Mouse (Mus musculus) left cerebral cortex, adult 9 months (tissue): ENCODE measurements around the gene Flt1.
A peak's percentile ranks its signal among the peaks of the same experiment; 100 is the strongest.

Experiments
- DNase-seq, 2 experiments: peaks; one replicate each; pipeline ENCODE4 v3.0.0; 2022; ENCODE audit warnings: low spot score in 2 of 2

Gene Flt1

DNA sequence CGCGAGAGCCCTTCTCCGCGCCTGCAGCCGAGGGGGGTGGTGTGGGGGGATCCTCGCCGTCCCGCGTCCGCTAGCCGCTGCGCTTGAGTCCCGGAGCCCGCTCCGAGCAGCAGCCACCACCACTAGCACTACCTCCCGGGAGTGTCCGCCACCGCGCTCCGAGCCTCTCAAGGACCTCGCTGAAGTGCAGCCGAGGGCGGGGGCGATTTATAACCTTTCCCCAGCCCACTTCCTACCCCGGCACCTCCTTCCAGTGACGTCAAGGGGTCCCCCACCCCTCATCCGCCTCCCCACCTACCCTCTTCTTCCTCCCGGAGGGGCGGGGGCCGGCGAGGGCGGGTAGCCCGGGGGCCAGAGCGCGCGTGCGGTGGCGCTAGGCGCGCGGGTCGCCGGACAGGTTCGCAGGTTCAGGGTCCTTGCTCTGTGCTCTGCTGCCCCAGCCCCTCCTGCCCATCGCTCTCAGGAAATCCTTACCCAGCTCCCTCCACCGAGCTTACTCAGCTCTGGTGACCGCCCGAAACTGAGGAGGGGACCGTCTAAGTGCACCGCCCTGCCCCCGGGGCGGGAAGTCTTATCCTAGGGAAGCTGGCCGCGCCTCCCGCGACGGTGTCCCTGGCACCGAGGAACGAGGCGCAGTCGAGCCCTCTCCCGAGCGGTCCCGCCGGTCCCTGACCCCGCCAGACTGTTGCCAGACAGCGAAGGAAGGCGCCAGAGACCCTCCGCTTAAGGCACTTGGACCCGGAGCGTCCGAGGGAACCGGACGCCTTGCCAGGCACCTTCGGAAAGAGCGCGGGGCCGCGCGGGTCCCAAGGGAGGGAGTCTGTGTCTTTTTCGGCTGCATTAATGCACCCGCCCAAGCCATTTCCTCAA is at the start of gene Flt1:
Flt1 (minus strand) TSS at position 181 of the 870 bp plus-strand sequence.
- no peak for DNase-seq

DNA sequence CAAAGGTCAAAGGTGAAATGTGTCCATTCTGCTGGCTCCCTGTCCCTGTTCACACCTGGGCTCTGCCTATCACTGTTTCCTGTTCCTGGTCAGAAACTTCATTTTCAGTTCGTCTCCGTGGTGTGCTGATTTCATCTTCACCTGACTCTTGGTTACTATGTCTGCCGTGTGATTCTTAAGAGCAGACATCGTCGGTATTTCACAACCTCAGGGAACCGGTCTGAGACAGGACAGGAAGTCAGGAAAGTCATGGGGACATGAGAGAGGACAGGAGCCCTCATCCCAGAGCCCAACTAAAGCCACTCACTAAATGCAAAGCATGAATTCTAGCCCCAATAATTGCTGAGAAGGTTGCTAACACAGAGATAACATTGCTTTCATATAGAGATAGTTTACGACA is 49.4 kb upstream of the Flt1 start:
- DNase-seq, result no peak

GRCm38 (mm10) chr5:147769918-147770317 is 44.1 kb upstream of the Flt1 start:
- no peak for DNase-seq

GRCm38 (mm10) chr5:147764061-147764460 is 38.2 kb upstream of the Flt1 start:
- DNase-seq, result no peak

DNA sequence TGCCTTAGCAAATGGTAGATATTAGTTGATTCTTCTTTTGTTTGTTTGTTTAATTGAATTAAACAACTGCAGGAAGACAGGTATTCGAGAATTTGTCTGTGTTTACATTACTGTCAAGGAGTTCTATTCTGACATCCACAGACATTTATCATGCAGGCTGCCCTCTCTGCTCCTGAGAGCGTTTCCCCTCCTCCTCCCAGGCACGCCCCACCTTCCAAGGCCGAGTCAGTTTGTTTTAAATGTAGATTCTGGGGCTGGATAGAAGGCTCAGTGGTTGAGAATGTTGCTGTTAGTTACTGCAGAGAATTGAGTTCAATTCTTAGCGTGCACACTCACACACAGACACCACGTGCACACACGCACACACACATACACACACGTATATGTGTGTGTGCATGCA is 36.2 kb upstream of the Flt1 start:
- DNase-seq, result no peak

DNA sequence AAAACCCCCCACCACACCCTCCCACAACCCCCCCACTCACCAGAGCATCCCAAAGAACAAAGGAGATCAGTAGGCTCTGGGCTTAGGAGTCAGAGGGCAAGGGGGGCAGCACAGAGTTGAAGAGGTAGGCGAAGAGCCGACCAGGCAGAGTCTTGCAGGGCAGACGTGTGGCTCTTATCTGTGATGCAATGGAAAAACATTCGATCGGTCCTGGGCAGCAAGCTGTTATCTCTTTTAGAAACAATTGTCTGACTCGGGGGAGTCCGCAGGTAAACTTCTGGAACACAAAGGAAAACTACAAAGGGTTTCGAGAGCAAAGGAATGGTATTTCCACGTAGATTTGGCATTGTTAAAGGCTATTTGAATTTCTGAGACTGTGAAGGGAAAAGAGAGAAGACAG is 35.5 kb upstream of the Flt1 start:
- no peak for DNase-seq

DNA sequence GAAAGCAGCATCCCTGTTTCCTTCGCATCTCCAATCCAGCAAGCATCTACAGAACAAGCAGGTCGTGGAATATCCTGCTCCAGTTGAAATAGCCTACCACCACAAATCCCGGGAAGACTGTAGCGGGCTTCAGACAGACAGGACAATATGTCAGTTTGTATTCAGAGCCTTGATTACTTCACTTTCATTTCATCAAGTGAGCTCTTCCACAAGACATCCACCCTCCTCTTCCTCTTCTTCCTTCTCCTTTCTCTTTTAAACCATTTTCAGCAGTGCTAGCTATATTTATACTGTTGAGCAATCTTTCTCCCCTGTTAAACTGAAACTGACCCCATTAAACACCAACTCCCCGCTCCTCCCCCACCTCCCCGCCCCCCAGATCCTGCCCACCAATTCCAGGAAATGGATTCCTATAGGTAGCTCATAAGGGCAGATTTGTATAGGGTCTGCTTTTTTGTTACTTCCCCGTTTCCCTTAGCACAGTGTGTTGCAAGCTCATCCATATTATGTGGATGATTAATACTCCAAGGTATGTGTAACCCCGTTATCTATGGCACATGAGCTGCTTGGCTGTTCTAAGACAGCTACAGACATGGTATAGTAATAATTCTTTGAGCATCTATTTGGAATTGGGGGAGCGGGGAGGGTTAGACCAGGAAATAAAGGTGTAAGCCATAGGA is 33.0 kb upstream of the Flt1 start:
- no peak for DNase-seq

- no peak for DNase-seq
Observed at GRCm38 (mm10) chr5:147757832-147758587, 32.2 kb upstream of the Flt1 start.

- no peak for DNase-seq
Observed at GRCm38 (mm10) chr5:147752914-147753341, 27.1 kb upstream of the Flt1 start.

- peak in 1 of 2 experiments; percentile 8 for DNase-seq
Observed at GRCm38 (mm10) chr5:147751673-147752130, 25.9 kb upstream of the Flt1 start.

GRCm38 (mm10) chr5:147749972-147750371 is 24.2 kb upstream of the Flt1 start:
- DNase-seq, result no peak

GRCm38 (mm10) chr5:147748081-147748581 is 22.3 kb upstream of the Flt1 start:
- DNase-seq, result peak in 1 of 2 experiments; percentile 37

DNA sequence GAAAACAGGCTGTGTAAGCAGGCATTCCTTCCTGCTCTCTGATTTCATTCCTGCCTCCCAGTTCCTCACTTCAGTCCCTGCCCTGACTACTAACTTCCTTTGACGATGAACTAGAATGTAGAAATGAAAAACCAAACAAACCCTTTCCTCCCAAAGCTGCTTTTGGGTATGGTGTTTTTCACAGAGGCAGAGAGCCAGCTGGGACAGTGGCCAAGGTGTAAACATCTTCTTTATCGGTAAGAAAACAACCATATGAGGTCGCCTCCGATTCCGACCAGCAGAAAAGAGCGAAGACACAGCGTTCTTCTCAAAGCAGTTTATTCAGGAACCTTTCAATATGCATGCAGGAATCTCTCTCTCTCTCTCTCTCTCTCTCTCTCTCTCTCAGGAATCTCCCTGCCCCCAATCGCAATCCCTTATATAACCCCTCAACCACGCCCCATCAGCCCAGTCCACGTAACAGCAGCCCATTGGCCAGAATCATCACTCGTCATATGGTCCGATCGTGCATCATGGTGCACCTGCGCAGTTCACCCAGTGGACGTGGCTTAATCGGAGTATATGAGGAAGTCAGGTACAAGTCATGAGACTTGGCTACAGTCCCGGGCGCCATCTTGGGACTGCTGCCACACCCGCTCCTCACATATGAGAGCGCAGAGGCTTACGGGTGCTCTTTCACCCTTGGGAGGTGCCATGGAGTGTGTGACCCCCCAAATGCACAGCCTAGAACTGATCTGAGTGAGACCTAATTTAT is 19.3 kb upstream of the Flt1 start:
- DNase-seq, result no peak

- no peak for DNase-seq
Observed at GRCm38 (mm10) chr5:147742468-147743111, 16.8 kb upstream of the Flt1 start.

DNA sequence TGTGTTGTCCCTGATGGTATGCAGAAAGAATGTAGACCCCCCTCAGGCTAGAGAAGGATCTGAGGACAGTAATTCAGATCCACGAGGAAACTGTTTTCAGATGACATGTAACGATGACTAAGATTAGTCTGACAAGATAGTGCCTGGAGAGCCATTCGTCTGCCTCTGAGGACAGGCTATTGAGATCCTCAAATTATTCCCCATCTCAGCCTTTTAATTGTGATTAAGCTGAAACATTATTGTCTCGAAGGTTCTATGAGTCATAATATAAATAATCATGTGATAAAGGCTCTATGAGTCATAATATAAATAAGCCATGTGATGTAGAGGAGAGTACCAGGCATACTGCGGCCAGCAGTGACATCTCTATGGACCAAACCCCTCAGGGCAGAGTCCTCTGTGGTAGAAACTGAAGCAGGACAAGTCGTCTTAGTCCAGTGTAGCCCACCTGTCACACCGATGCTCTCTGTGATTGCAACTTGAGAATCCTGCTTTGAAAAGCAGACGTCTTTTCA is 11.0 kb upstream of the Flt1 start:
- DNase-seq, result no peak

DNA sequence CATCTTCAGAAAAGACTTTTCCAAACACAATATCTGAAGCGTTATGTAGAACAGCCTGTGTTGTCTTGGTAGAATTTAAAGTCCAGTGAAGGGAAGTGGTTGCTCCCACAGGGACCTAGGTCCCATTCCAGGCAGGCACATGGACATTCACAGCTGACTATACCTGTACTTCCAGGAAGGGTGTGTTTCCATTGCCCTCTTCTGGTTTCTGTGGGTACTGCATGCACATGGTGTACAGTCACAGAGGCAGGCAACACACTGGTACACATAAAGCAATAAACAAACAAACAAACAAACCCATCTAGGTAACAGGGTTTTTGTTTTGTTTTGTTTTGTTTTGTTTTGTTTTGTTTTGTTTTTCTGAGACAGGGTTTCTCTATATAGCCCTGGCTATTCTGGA is 7.9 kb upstream of the Flt1 start:
- no peak for DNase-seq

GRCm38 (mm10) chr5:147732926-147733325 is 7.1 kb upstream of the Flt1 start:
- DNase-seq, result no peak

DNA sequence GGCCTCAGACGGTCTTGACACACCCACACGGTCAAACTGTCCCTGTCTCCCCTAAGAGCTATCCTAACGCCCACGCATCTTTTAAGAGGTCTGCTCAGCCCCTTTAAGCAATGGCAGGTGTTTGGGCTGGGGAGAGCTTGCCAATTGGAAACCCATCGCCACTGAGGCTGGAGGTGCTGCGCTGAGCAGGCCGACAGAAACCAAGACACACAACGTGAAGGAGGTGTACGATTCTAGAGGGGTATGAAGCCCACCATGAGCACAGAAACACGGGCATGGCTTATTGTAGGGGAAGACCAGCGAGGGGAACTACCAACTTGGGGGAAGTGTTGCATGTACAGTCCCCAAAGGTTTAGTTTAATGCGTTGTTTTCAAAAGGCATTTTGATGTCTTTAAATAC is 1.7 kb upstream of the Flt1 start:
- DNase-seq, result no peak

DNA sequence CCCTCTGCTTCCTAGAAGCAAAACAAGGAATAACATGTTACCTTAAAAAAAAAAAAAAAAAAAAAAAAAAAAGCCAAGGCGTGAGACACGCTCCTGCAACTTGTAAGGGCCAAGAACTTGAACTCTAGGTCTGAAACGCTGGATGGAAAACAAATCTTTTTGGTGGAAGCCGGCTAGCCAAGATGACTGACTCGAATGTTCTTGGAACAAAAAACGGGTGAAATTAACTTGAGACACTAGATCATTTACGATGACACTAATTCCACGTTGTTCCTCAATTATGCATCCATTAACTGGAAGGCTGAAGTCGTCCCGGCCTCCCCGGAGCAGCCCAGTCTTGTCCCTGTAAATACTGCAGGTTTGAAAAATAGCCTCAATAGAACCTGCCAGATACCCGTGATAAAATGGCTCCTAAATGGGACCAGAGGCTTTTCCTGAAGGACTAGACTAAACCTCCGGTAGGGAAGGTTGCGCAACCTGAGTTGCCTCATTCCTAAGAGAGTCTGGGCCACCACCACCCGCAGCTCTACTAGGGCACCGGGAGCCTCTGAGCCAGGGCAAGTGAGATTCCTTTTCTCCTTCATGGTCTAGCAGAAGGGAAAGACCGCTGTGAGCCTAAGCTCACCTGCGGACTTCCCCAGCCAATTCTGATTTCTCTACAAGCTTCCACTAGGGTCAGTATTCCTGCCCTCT is 1.0 kb upstream of the Flt1 start:
- DNase-seq, result no peak
